Mouse (Mus musculus): ENCODE data around the gene Serpina16. TPM values are rescaled to one million over a fixed set of nuclear protein-coding genes. Genes with fewer than 3 reads are reported as not detected.
"Not testable (repeated sequence)": the region's sequence is repeated elsewhere in the genome, so short reads cannot be mapped to it uniquely, and the experiment has no call there.

Gene Serpina16
- total and polyA plus RNA-seq, 3 experiments: not detected

DNA sequence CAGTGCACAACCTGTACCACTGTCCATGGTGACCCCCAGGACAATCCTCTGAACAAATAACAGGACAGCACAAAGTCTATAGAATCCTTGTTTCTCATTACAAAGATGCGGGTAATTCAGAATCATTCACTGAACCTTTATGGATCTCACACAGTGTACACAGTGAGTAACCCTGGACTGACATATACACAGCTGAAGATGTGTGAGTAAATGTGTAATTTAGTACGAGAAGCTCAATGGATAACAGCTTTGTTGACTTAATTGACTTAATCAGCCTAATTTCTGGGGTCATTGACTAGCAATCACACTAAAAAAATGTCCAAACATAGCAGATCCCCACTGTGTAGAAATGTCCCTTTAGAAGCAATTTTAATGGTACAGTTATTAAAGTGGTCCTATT, 5.2 kb upstream of the Serpina16 start:
- Histone ChIP-seq H3K27me3 (ENCODE audit: control insufficient read depth in 1 of 2, insufficient read depth in 2 of 2, low read length in 2 of 2) (no peaks in the 10 kb centered on the region), H3K79me2 (ENCODE audit: control insufficient read depth, insufficient read depth, low read length, poor library complexity) (no peaks in the 10 kb centered on the region), H3K9ac (ENCODE audit: control insufficient read depth, low read depth, low read length, poor library complexity, severe bottlenecking) (no peak overlapping the region), H3K4me1 (ENCODE audit: control insufficient read depth in 1 of 2, insufficient read depth in 2 of 2, low read length in 2 of 2) (no peaks in the 10 kb centered on the region), H3K9me3 (replicated peaks; ENCODE audit: insufficient read depth, low read length) (no peaks in the 10 kb centered on the region), H3K4me3 (ENCODE audit: control insufficient read depth in 1 of 2, insufficient read depth in 1 of 2, low read depth in 2 of 2, low read length in 2 of 2) (no peak overlapping the region), H3K27ac (ENCODE audit: control insufficient read depth, low read depth, low read length) (no peak overlapping the region), H3K36me3 (ENCODE audit: control insufficient read depth in 1 of 2, insufficient read depth in 2 of 2, low read length in 2 of 2) (no peaks in the 10 kb centered on the region)
- TF ChIP-seq NELFE (IDR thresholded peaks at IDR 0.05; ENCODE audit: low read depth, low read length) (no peak), MAFK (IDR thresholded peaks at IDR 0.05; ENCODE audit: borderline replicate concordance, low read depth, low read length) (no peak), ZC3H11A (IDR thresholded peaks at IDR 0.05; ENCODE audit: low read depth, low read length) (no peak), POLR2A (IDR thresholded peaks at IDR 0.05; ENCODE audit: control insufficient read depth in 1 of 2, insufficient read depth in 1 of 2, low read depth in 1 of 2, low read length in 2 of 2, poor library complexity in 1 of 2) (no peak), SIN3A (IDR thresholded peaks at IDR 0.05; ENCODE audit: low read length) (no peak), NRF1 (IDR thresholded peaks at IDR 0.05; ENCODE audit: insufficient read depth, low read depth, low read length, poor library complexity, severe bottlenecking) (no peak), GABPA (IDR thresholded peaks at IDR 0.05; ENCODE audit: low read depth, low read length) (no peak), TAL1 (IDR thresholded peaks at IDR 0.05; ENCODE audit: low read length) (no peak), ELF1 (IDR thresholded peaks at IDR 0.05; ENCODE audit: low read depth, low read length) (no peak), E2F4 (IDR thresholded peaks at IDR 0.05; ENCODE audit: borderline replicate concordance, low read depth, low read length) (no peak), ZNF384 (IDR thresholded peaks at IDR 0.05; ENCODE audit: low read depth, low read length) (no peak), MAZ (IDR thresholded peaks at IDR 0.05; ENCODE audit: low read depth, low read length) (no peak), ZMIZ1 (IDR thresholded peaks at IDR 0.05; ENCODE audit: low read depth, low read length) (no peak)
- no peak for DNase-seq (ENCODE audit: low read depth, low spot score)

GRCm38 (mm10) chr12:103679853-103680252, 3.9 kb upstream of the Serpina16 start:
- not testable (repeated sequence) for H3K36me3 ChIP-seq (ENCODE audit: control insufficient read depth in 1 of 2, insufficient read depth in 2 of 2, low read length in 2 of 2); DNase-seq (ENCODE audit: low read depth, low spot score); H3K4me3 ChIP-seq (ENCODE audit: control insufficient read depth in 1 of 2, insufficient read depth in 1 of 2, low read depth in 2 of 2, low read length in 2 of 2); H3K27me3 ChIP-seq (ENCODE audit: control insufficient read depth in 1 of 2, insufficient read depth in 2 of 2, low read length in 2 of 2); H3K79me2 ChIP-seq (ENCODE audit: control insufficient read depth, insufficient read depth, low read length, poor library complexity); H3K9ac ChIP-seq (ENCODE audit: control insufficient read depth, low read depth, low read length, poor library complexity, severe bottlenecking); H3K4me1 ChIP-seq (ENCODE audit: control insufficient read depth in 1 of 2, insufficient read depth in 2 of 2, low read length in 2 of 2); H3K9me3 ChIP-seq (replicated peaks; ENCODE audit: insufficient read depth, low read length); H3K27ac ChIP-seq (ENCODE audit: control insufficient read depth, low read depth, low read length)

GRCm38 (mm10) chr12:103673179-103673578, 2.8 kb downstream of the Serpina16 start:
- Histone ChIP-seq H3K9me3 (replicated peaks; ENCODE audit: insufficient read depth, low read length) (no peaks in the 10 kb centered on the region), H3K27me3 (ENCODE audit: control insufficient read depth in 1 of 2, insufficient read depth in 2 of 2, low read length in 2 of 2) (no peaks in the 10 kb centered on the region), H3K9ac (ENCODE audit: control insufficient read depth, low read depth, low read length, poor library complexity, severe bottlenecking) (no peak overlapping the region), H3K27ac (ENCODE audit: control insufficient read depth, low read depth, low read length) (no peak overlapping the region), H3K79me2 (ENCODE audit: control insufficient read depth, insufficient read depth, low read length, poor library complexity) (no peaks in the 10 kb centered on the region), H3K4me3 (ENCODE audit: control insufficient read depth in 1 of 2, insufficient read depth in 1 of 2, low read depth in 2 of 2, low read length in 2 of 2) (no peak overlapping the region), H3K4me1 (ENCODE audit: control insufficient read depth in 1 of 2, insufficient read depth in 2 of 2, low read length in 2 of 2) (no peaks in the 10 kb centered on the region), H3K36me3 (ENCODE audit: control insufficient read depth in 1 of 2, insufficient read depth in 2 of 2, low read length in 2 of 2) (no peaks in the 10 kb centered on the region)
- no peak for TF ChIP-seq TBP (IDR thresholded peaks at IDR 0.05; ENCODE audit: low read depth, low read length)
- no peak for TF ChIP-seq RAD21 (IDR thresholded peaks at IDR 0.05; ENCODE audit: low read depth, low read length)
- TF ChIP-seq GATA1 (IDR thresholded peaks at IDR 0.05; ENCODE audit: low read depth, low read length): no peak
- TF ChIP-seq MEF2A (IDR thresholded peaks at IDR 0.05; ENCODE audit: extremely low read depth, insufficient replicate concordance, low read depth, low read length, poor library complexity, severe bottlenecking): no peak
- TF ChIP-seq E2F4 (IDR thresholded peaks at IDR 0.05; ENCODE audit: borderline replicate concordance, low read depth, low read length): no peak
- TF ChIP-seq CTCF (IDR thresholded peaks at IDR 0.05 in 2 of 3, conservative IDR thresholded peaks at IDR 0.05 in 1 of 3; ENCODE audit: control insufficient read depth in 1 of 3, insufficient read depth in 1 of 3, low read depth in 2 of 3, low read length in 3 of 3, poor library complexity in 1 of 3, severe bottlenecking in 1 of 3): no peak
- TF ChIP-seq POLR2AphosphoS2 (IDR thresholded peaks at IDR 0.05; ENCODE audit: low read length): no peak
- no peak for TF ChIP-seq ZNF384 (IDR thresholded peaks at IDR 0.05; ENCODE audit: low read depth, low read length)
- no peak for TF ChIP-seq POLR2AphosphoS5 (IDR thresholded peaks at IDR 0.05; ENCODE audit: borderline replicate concordance, low read depth, low read length)
- TF ChIP-seq UBTF (IDR thresholded peaks at IDR 0.05; ENCODE audit: borderline replicate concordance, insufficient read depth, low read depth, low read length): no peak
- TF ChIP-seq CHD2 (IDR thresholded peaks at IDR 0.05; ENCODE audit: low read length): no peak
- TF ChIP-seq RCOR1 (IDR thresholded peaks at IDR 0.05; ENCODE audit: low read depth, low read length): no peak
- TF ChIP-seq MAZ (IDR thresholded peaks at IDR 0.05; ENCODE audit: low read depth, low read length): no peak
- no peak for TF ChIP-seq NELFE (IDR thresholded peaks at IDR 0.05; ENCODE audit: low read depth, low read length)
- no peak for TF ChIP-seq USF2 (IDR thresholded peaks at IDR 0.05; ENCODE audit: borderline replicate concordance in 1 of 2, insufficient read depth in 1 of 2, low read depth in 1 of 2, low read length in 2 of 2)
- DNase-seq (ENCODE audit: low read depth, low spot score): no peak

All from MEL (cell line).